Mouse (Mus musculus) frontal cortex, postnatal 36 days (tissue): ENCODE measurements around the gene Olfr385.
"Not testable (repeated sequence)": the region's sequence is repeated elsewhere in the genome, so short reads cannot be mapped to it uniquely, and the experiment has no call there.

Experiments used
- DNase-seq, 2 experiments: peaks; one replicate each; pipeline ENCODE4 v3.0.0; 2022; ENCODE audit warnings: low spot score in 2 of 2

The Olfr385 gene

GRCm38 (mm10) chr11:73592908-73593307 lies at the start of gene Olfr385:
Olfr385 (minus strand) TSS chr11:73593008.
- no peak for DNase-seq

GRCm38 (mm10) chr11:73598294-73598693 lies 5.5 kb upstream of the Olfr385 start, which contains the start of gene Olfr384:
Olfr384 (plus strand) TSS chr11:73598594.
- no peak for DNase-seq

- DNase-seq = not testable (repeated sequence)
Observed at GRCm38 (mm10) chr11:73583188-73583587, 9.6 kb downstream of the Olfr385 start.

- no peak for DNase-seq
Observed at GRCm38 (mm10) chr11:73579871-73580270, 12.9 kb downstream of the Olfr385 start.
